ENCODE assay signal across 7 mouse cellular contexts in the genomic region with DNA sequence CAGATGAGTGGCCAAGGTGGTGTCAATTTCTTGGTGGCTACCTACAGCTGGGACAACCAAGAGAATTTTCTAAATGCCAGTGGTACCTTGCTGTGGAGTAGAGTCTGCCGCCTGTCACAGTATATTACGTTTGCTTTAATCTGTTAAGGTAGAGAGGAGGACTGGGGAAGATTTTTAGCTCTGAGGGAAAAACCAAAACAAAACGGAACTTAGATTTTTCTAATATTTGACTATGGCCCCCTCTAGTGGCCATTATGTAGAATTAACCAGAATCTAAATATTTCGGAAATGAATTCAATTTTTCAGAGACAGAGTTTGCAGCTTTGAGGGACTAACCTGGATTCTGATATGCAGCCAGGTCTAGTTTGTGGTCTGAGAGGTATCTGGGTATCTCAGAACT. TPM values are rescaled to one million over a fixed set of nuclear protein-coding genes. Genes with fewer than 3 reads are reported as not detected.
DNase-seq lines count a peak whose midpoint lies in the region; ATAC-seq and TF ChIP-seq lines count a peak whose summit lies in the region.

No protein-coding gene starts in this region.

- no peaks in the 10 kb centered on the region for H3K9me3 ChIP-seq in forebrain, postnatal 0 days (ENCODE audit: low read length)
- H3K9me3 ChIP-seq in neural tube, embryonic 14.5 days (ENCODE audit: control insufficient read depth, low read length): no peaks in the 10 kb centered on the region

- H3K36me3 ChIP-seq in forebrain, postnatal 0 days (ENCODE audit: insufficient read depth): no peaks in the 10 kb centered on the region
- no peaks in the 10 kb centered on the region for H3K36me3 ChIP-seq in neural tube, embryonic 14.5 days (ENCODE audit: control insufficient read depth, insufficient read depth, low read length)

- no peak overlapping the region for H3K4me2 ChIP-seq in forebrain, postnatal 0 days (ENCODE audit: low read depth)
- no peak overlapping the region for H3K4me2 ChIP-seq in neural tube, embryonic 14.5 days (ENCODE audit: low read depth, low read length)

- under 1% methylated on average over 4 of the region's 4 CpGs for WGBS in forebrain, postnatal 0 days
- WGBS in neural tube, embryonic 14.5 days: 6% methylated on average over 4 of the region's 4 CpGs

- no peak overlapping the region for H3K9ac ChIP-seq in forebrain, postnatal 0 days
- H3K9ac ChIP-seq in neural tube, embryonic 14.5 days (replicated peaks; ENCODE audit: low read depth, low read length): no peak overlapping the region

- TF ChIP-seq CTCF in layer of hippocampus, adult 2 months (conservative IDR thresholded peaks at IDR 0.05): peak; percentile 89
- peak; percentile 60 for TF ChIP-seq CTCF in forebrain, postnatal 0 days (IDR thresholded peaks at IDR 0.05; ENCODE audit: low read depth)

- DNase-seq in layer of hippocampus, adult 2 months (ENCODE audit: low spot score in 2 of 2): no peak
- DNase-seq in layer of hippocampus, adult 9-11 months: no peak
- DNase-seq in R1 (ENCODE audit: low read depth, low spot score): peak; percentile 31
- peak; percentile 52 for DNase-seq in forebrain, postnatal 0 days
- DNase-seq in adrenal gland, adult 18-20 months (ENCODE audit: low spot score in 2 of 2): no peak
- no peak for DNase-seq in urinary bladder, postnatal 4 days (ENCODE audit: low spot score in 2 of 2)

- no peak overlapping the region for H3K4me3 ChIP-seq in layer of hippocampus, adult 2 months
- H3K4me3 ChIP-seq in forebrain, postnatal 0 days (ENCODE audit: low read depth, low read length): no peak overlapping the region
- no peak overlapping the region for H3K4me3 ChIP-seq in neural tube, embryonic 14.5 days (ENCODE audit: low read depth, low read length)

- no peaks in the 10 kb centered on the region for H3K27me3 ChIP-seq in forebrain, postnatal 0 days (ENCODE audit: insufficient read depth, low read length)
- no peaks in the 10 kb centered on the region for H3K27me3 ChIP-seq in neural tube, embryonic 14.5 days (ENCODE audit: control insufficient read depth, insufficient read depth, low read length)

- H3K27ac ChIP-seq in layer of hippocampus, adult 2 months: no peak overlapping the region
- H3K27ac ChIP-seq in forebrain, postnatal 0 days (ENCODE audit: low read depth, low read length): no peak overlapping the region
- H3K27ac ChIP-seq in neural tube, embryonic 14.5 days (ENCODE audit: low read depth, low read length): no peak overlapping the region

- no peak for ATAC-seq in forebrain, postnatal 0 days
- ATAC-seq in neural tube, embryonic 14.5 days (ENCODE audit: low read depth): 0 out of 2 replicates have a peak, but pooled peaks have one; percentile 21

- no peaks in the 10 kb centered on the region for H3K4me1 ChIP-seq in forebrain, postnatal 0 days (ENCODE audit: insufficient read depth)
- no peaks in the 10 kb centered on the region for H3K4me1 ChIP-seq in neural tube, embryonic 14.5 days (ENCODE audit: control insufficient read depth, insufficient read depth, low read length)

RNA-seq across cellular contexts. Expression of gene Papolg, which starts 59.3 kb away (rescaled TPM):
- total RNA-seq in layer of hippocampus, adult 2 months (2021): 10 to 100 TPM; 19.3 to 19.7 TPM
- total RNA-seq in forebrain, postnatal 0 days (2014; rRNA removed): 27.3 and 28.1 TPM in 2 replicates
- polyA plus RNA-seq in forebrain, postnatal 0 days (2015; fragmentation: Nextera tagmentation; extraction: Ambion mirVana): 8.3 and 10.7 TPM in 2 replicates
- 23.9 and 24.9 TPM in 2 replicates for polyA plus RNA-seq in neural tube, embryonic 14.5 days (2014; fragmentation: Nextera tagmentation; extraction: Ambion mirVana)
- total RNA-seq in adrenal gland, adult 18-20 months (2021): 10 to 100 TPM; 11.3 to 12.6 TPM

Comparison
In these comparisons a context has a peak if more than half of its experiments do, and no peak if none do; other contexts are left out.
1. DNase-seq: peak in R1 (single experiment) and forebrain, postnatal 0 days (single experiment); none in layer of hippocampus, adult 2 months (0 of 2), layer of hippocampus, adult 9-11 months (single experiment), adrenal gland, adult 18-20 months (0 of 2) and urinary bladder, postnatal 4 days (0 of 2).